8 mouse cellular contexts compared by ENCODE assay signal in the genomic region with DNA sequence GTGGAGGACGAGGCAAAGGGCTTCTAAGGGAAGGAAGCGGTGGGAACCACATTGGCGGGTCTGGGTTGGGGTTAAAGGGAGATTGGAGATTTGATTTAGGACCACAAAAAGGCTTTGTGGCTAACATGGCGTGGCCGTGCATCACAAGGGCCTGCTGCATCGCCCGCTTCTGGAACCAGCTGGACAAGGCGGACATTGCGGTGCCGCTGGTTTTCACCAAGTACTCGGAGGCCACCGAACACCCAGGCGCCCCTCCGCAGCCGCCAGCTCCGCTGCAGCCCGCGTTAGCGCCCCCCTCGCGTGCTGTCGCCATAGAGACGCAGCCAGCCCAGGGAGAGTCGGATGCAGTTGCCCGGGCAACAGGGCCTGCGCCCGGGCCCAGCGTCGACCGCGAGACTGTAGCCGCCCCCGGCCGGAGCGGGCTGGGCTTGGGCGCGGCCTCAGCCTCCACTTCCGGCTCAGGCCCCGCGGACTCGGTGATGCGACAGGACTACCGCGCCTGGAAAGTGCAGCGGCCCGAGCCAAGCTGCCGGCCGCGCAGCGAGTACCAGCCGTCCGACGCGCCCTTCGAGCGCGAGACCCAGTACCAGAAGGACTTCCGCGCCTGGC. TPM values are rescaled to one million over a fixed set of nuclear protein-coding genes. Genes with fewer than 3 reads are reported as not detected.
DNase-seq lines count a peak whose midpoint lies in the region; ATAC-seq and TF ChIP-seq lines count a peak whose summit lies in the region.

No protein-coding gene starts in this region.

- H3K4me3 ChIP-seq in gastrocnemius, adult 2 months: peak overlapping the region; percentile 82
- peak overlapping the region; percentile 85 for H3K4me3 ChIP-seq in hindbrain, postnatal 0 days (ENCODE audit: low read length)
- peak overlapping the region; percentile 41 for H3K4me3 ChIP-seq in stomach, embryonic 14.5 days (ENCODE audit: low read depth, low read length)

- intact Hi-C loops in gastrocnemius, adult 2 months (cut with DNase I): no loop called here

- peak; percentile 89 for ATAC-seq in hindbrain, postnatal 0 days
- 0 out of 2 replicates have a peak, but pooled peaks have one; percentile 36 for ATAC-seq in megakaryocyte progenitor cell, adult 5-6 weeks (replicated peaks; ENCODE audit: poor library complexity)
- peak; percentile 80; the same call in 1 of the 2 replicates for ATAC-seq in stomach, embryonic 14.5 days (ENCODE audit: insufficient number of reproducible peaks, insufficient read depth, low FRiP score, low read depth)

- no peaks in the 10 kb centered on the region for H3K36me3 ChIP-seq in hindbrain, postnatal 0 days (ENCODE audit: insufficient read depth, low read length)
- H3K36me3 ChIP-seq in stomach, embryonic 14.5 days (ENCODE audit: control insufficient read depth, insufficient read depth, low read length): no peaks in the 10 kb centered on the region

- H3K4me1 ChIP-seq in hindbrain, postnatal 0 days (ENCODE audit: insufficient read depth, low read length): no peaks in the 10 kb centered on the region; the same call in 1 of the 2 replicates
- peaks cover 18% of the 10 kb centered on the region for H3K4me1 ChIP-seq in stomach, embryonic 14.5 days (ENCODE audit: control insufficient read depth, insufficient read depth, low read length)

- no peaks in the 10 kb centered on the region for H3K9me3 ChIP-seq in hindbrain, postnatal 0 days (ENCODE audit: low read length)
- H3K9me3 ChIP-seq in stomach, embryonic 14.5 days (ENCODE audit: control insufficient read depth, low read depth, low read length): no peaks in the 10 kb centered on the region

- H3K27ac ChIP-seq in gastrocnemius, adult 2 months: peak overlapping the region; percentile 74
- H3K27ac ChIP-seq in hindbrain, postnatal 0 days: peak overlapping the region; percentile 94
- no peak overlapping the region for H3K27ac ChIP-seq in stomach, embryonic 14.5 days (ENCODE audit: low read length)

- H3K4me2 ChIP-seq in hindbrain, postnatal 0 days (ENCODE audit: low read depth, low read length): peak overlapping the region; percentile 92
- peak overlapping the region; percentile 79 for H3K4me2 ChIP-seq in stomach, embryonic 14.5 days (replicated peaks; ENCODE audit: low read depth, low read length)

- peak; percentile 98 for DNase-seq in heart, adult 11 months
- DNase-seq in heart, adult 8-10 months (ENCODE audit: low spot score): no peak
- peak; percentile 60 to 82 for DNase-seq in cerebellum, postnatal 4 days (ENCODE audit: low spot score in 2 of 2)
- DNase-seq in gastrocnemius, adult 2 months: peak; percentile 79
- peak; percentile 93 for DNase-seq in hindbrain, postnatal 0 days (ENCODE audit: low spot score)
- peak; percentile 73 to 85 for DNase-seq in left cerebral cortex, adult 8-10 months (ENCODE audit: low spot score in 2 of 2)

- no peaks in the 10 kb centered on the region; the same call in 1 of the 2 replicates for H3K27me3 ChIP-seq in hindbrain, postnatal 0 days (ENCODE audit: insufficient read depth, low read length)
- peaks cover 34% of the 10 kb centered on the region for H3K27me3 ChIP-seq in stomach, embryonic 14.5 days (ENCODE audit: control insufficient read depth, insufficient read depth, low read length)

- no peak for TF ChIP-seq CTCF in gastrocnemius, adult 2 months (IDR thresholded peaks at IDR 0.05)
- no peak for TF ChIP-seq CTCF in hindbrain, postnatal 0 days (IDR thresholded peaks at IDR 0.05; ENCODE audit: low read depth)

- peak overlapping the region; percentile 86 for H3K9ac ChIP-seq in hindbrain, postnatal 0 days (replicated peaks; ENCODE audit: low read length)
- peak overlapping the region; percentile 18; the same call in 1 of the 2 replicates for H3K9ac ChIP-seq in stomach, embryonic 14.5 days (replicated peaks; ENCODE audit: low read depth, low read length)

- WGBS in hindbrain, postnatal 0 days: under 1% methylated on average over 53 of the region's 59 CpGs
- under 1% methylated on average over 58 of the region's 59 CpGs for WGBS in stomach, embryonic 14.5 days

RNA-seq across cellular contexts. Expression of gene Map6, which starts 0.8 kb away (rescaled TPM):
- total RNA-seq in heart, adult 8-10 months (2022): 1 to 10 TPM; 3.0 to 5.1 (median 3.6) TPM
- 1 to 10 TPM; 2.6 to 5.2 TPM for total RNA-seq in gastrocnemius, adult 2 months (2021)
- 292 and 327 TPM in 2 replicates for total RNA-seq in hindbrain, postnatal 0 days (2014; rRNA removed)
- polyA plus RNA-seq in hindbrain, postnatal 0 days (2015; fragmentation: Nextera tagmentation; extraction: Ambion mirVana): 97.4 and 111 TPM in 2 replicates
- total RNA-seq in left cerebral cortex, adult 8-10 months (2022): 100 to 1,000 TPM; 123 to 146 (median 132) TPM
- total RNA-seq in megakaryocyte progenitor cell, adult 5-6 weeks (2015): 0.56 TPM in 1 of 2 replicates, not detected in the other
- not detected in 2 replicates for total RNA-seq in megakaryocyte progenitor cell, adult 5-6 weeks (2017)
- polyA plus RNA-seq in stomach, embryonic 14.5 days (2014; fragmentation: Nextera tagmentation; extraction: Ambion mirVana): 4.9 and 6.1 TPM in 2 replicates

RNA-seq across cellular contexts. Expression of gene Mogat2, which starts 29.6 kb away (rescaled TPM):
- not detected for total RNA-seq in heart, adult 8-10 months (2022)
- total RNA-seq in gastrocnemius, adult 2 months (2021): not detected
- 1.2 TPM in 1 of 2 replicates, not detected in the other for total RNA-seq in hindbrain, postnatal 0 days (2014; rRNA removed)
- 0.29 TPM in 2 replicates for polyA plus RNA-seq in hindbrain, postnatal 0 days (2015; fragmentation: Nextera tagmentation; extraction: Ambion mirVana)
- not detected for total RNA-seq in left cerebral cortex, adult 8-10 months (2022)
- total RNA-seq in megakaryocyte progenitor cell, adult 5-6 weeks (2015): 7.4 and 8.2 TPM in 2 replicates
- total RNA-seq in megakaryocyte progenitor cell, adult 5-6 weeks (2017): 8.2 and 9.8 TPM in 2 replicates
- polyA plus RNA-seq in stomach, embryonic 14.5 days (2014; fragmentation: Nextera tagmentation; extraction: Ambion mirVana): 7.5 and 8.0 TPM in 2 replicates

Comparison
In these comparisons a context has a peak if more than half of its experiments do, and no peak if none do; other contexts are left out.
1. ATAC-seq: peak in every context shown above with its lines; median percentile 89 in hindbrain, postnatal 0 days; 80 in stomach, embryonic 14.5 days; 36 in megakaryocyte progenitor cell, adult 5-6 weeks.
2. RNA of gene Map6, which starts 0.8 kb away (total RNA-seq): 292 to 327 TPM in hindbrain, postnatal 0 days and 123 to 146 TPM in left cerebral cortex, adult 8-10 months; 2.6 to 5.2 TPM in gastrocnemius, adult 2 months, 3.0 to 5.1 TPM in heart, adult 8-10 months and 0.56 TPM in megakaryocyte progenitor cell, adult 5-6 weeks; every median in the first group is over 10 times any median in the second.
3. Peak in every context shown above with its lines, with median percentiles within 50 percentile points of each other: H3K4me3 ChIP-seq.